ENCODE assay signal across 7 mouse cellular contexts in the genomic region with DNA sequence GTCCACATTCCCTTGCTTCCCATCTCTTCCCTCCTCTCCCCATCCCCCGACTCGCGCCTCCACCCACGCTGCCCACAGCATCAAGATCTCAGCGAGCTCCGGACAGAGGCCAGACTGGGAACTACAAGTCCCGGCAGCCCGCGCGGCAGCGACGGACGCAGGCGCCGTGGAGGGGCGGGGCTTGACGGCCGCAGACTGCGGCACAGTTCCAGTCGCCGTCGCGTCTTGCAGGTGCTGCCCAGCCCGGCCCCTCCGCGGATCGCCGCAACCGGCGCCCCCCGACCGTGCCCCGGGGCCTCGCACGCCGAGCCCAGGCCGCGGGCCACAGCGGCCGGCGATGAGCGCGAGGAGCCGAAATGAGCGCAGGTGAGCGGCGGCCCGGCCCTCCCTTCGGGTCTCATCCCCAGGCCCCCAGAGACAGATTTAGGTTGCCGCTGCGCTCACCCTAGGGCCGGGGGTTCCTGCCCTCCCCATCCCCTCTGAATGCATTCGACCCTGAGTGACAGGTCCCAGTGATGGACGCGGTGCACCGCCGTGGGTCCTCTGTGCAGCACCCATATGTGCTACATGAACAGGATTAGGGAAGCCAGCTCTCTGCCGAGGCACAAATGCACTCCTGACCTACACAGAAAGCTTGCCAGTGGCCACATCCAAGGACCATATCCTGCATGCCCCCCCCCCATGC. TPM values are rescaled to one million over a fixed set of nuclear protein-coding genes. Genes with fewer than 3 reads are reported as not detected.
DNase-seq lines count a peak whose midpoint lies in the region; ATAC-seq and TF ChIP-seq lines count a peak whose summit lies in the region.

Gene Atp13a2, plus strand, starts transcription at position 163 of the 685 bp plus-strand sequence.

- ATAC-seq in intestine, postnatal 0 days, result peak; percentile 66
- ATAC-seq in midbrain, embryonic 12.5 days (ENCODE audit: low FRiP score, low read depth), result peak; percentile 94

- intact Hi-C loops in left cerebral cortex, postnatal 4 days (cut with DNase I), result no loop called here

- peak within 1 kb of the TSS; percentile 95 for H3K4me2 ChIP-seq in intestine, postnatal 0 days (replicated peaks; ENCODE audit: low read depth)
- peak within 1 kb of the TSS; percentile 59 for H3K4me2 ChIP-seq in midbrain, embryonic 12.5 days (replicated peaks)

- H3K27ac ChIP-seq in intestine, postnatal 0 days (ENCODE audit: low read depth, low read length), result peak within 1 kb of the TSS; percentile 41; the same call in 1 of the 2 replicates
- peak within 1 kb of the TSS; percentile 62 for H3K27ac ChIP-seq in midbrain, embryonic 12.5 days (replicated peaks)
- no peak within 1 kb of the TSS for H3K27ac ChIP-seq in small intestine, adult 2 months (ENCODE audit: insufficient read depth, low read depth, low read length)

- H3K36me3 ChIP-seq in intestine, postnatal 0 days (ENCODE audit: control insufficient read depth, insufficient read depth), result peaks cover 7% of the 10 kb centered on the region; the same call in 1 of the 2 replicates
- H3K36me3 ChIP-seq in midbrain, embryonic 12.5 days, result peaks cover 2% of the 10 kb centered on the region; the same call in 1 of the 2 replicates
- no peaks in the 10 kb centered on the region for H3K36me3 ChIP-seq in small intestine, adult 2 months (ENCODE audit: control insufficient read depth, insufficient read depth, low read length)

- H3K4me3 ChIP-seq in intestine, postnatal 0 days (ENCODE audit: low read depth, low read length), result peak within 1 kb of the TSS; percentile 86
- peak within 1 kb of the TSS; percentile 69 for H3K4me3 ChIP-seq in midbrain, embryonic 12.5 days
- H3K4me3 ChIP-seq in small intestine, adult 2 months (ENCODE audit: low read depth, low read length), result peak within 1 kb of the TSS; percentile 80

- TF ChIP-seq POLR2A in small intestine, adult 2 months (IDR thresholded peaks at IDR 0.05; ENCODE audit: low read depth, low read length), result peak; percentile 12; the same call in 1 of the 2 replicates

- 1% methylated on average over 58 of the region's 58 CpGs for WGBS in intestine, postnatal 0 days
- WGBS in midbrain, embryonic 12.5 days, result under 1% methylated on average over 55 of the region's 58 CpGs
- WGBS in small intestine, adult 2 months, result under 1% methylated on average over 58 of the region's 58 CpGs

- no peaks in the 10 kb centered on the region for H3K9me3 ChIP-seq in intestine, postnatal 0 days (ENCODE audit: control insufficient read depth)
- H3K9me3 ChIP-seq in midbrain, embryonic 12.5 days, result no peaks in the 10 kb centered on the region

- TF ChIP-seq CTCF in intestine, postnatal 0 days (IDR thresholded peaks at IDR 0.05; ENCODE audit: low read depth), result peak; percentile 1; the same call in 1 of the 2 replicates
- TF ChIP-seq CTCF in small intestine, adult 2 months (IDR thresholded peaks at IDR 0.05; ENCODE audit: extremely low read depth, insufficient read length, insufficient replicate concordance, low read depth, low read length), result peak; percentile 18; the same call in 1 of the 2 replicates

- H3K4me1 ChIP-seq in intestine, postnatal 0 days (replicated peaks; ENCODE audit: control insufficient read depth, insufficient read depth, low read length), result peaks cover 4% of the 10 kb centered on the region; the same call in 1 of the 2 replicates
- peaks cover 38% of the 10 kb centered on the region for H3K4me1 ChIP-seq in midbrain, embryonic 12.5 days
- H3K4me1 ChIP-seq in small intestine, adult 2 months (ENCODE audit: control insufficient read depth, insufficient read depth, insufficient read length, low read length), result peaks cover 14% of the 10 kb centered on the region

- H3K27me3 ChIP-seq in intestine, postnatal 0 days (replicated peaks; ENCODE audit: control insufficient read depth, insufficient read depth, low read length), result no peaks in the 10 kb centered on the region
- H3K27me3 ChIP-seq in midbrain, embryonic 12.5 days, result 0 out of 2 replicates have a peak, but pooled peaks cover 8% of the 10 kb centered on the region
- H3K27me3 ChIP-seq in small intestine, adult 2 months (ENCODE audit: control insufficient read depth, insufficient read depth, low read length), result no peaks in the 10 kb centered on the region

- peak within 1 kb of the TSS; percentile 85 for H3K9ac ChIP-seq in intestine, postnatal 0 days (ENCODE audit: low read depth, low read length)
- peak within 1 kb of the TSS; percentile 77 for H3K9ac ChIP-seq in midbrain, embryonic 12.5 days (replicated peaks)

- DNase-seq in adrenal gland, adult 8-10 months, result peak; percentile 84
- peak; percentile 86 for DNase-seq in embryo, embryonic 9.5 days (ENCODE audit: extremely low spot score)
- no peak for DNase-seq in gonadal fat pad, adult 2 months (ENCODE audit: low read depth)
- DNase-seq in left cerebral cortex, postnatal 4 days, result peak; percentile 93

RNA-seq across cellular contexts. Expression of gene Atp13a2, which starts in this region (rescaled TPM):
- total RNA-seq in adrenal gland, adult 8-10 months (2022), result 10 to 100 TPM; 40.4 to 56.6 (median 46.2) TPM
- polyA plus RNA-seq in gonadal fat pad, adult 2 months (2012; rRNA removed), result 70.8 and 80.3 TPM in 2 replicates
- 10.9 and 11.7 TPM in 2 replicates for polyA plus RNA-seq in intestine, postnatal 0 days (2015; fragmentation: Nextera tagmentation; extraction: Ambion mirVana)
- 100 to 1,000 TPM; 237 to 241 TPM for total RNA-seq in left cerebral cortex, postnatal 4 days (2021)
- polyA plus RNA-seq in midbrain, embryonic 12.5 days (2016; fragmentation: Nextera tagmentation; extraction: Ambion mirVana), result 93.4 and 97.2 TPM in 2 replicates
- 63.0 and 76.6 TPM in 2 replicates for polyA plus RNA-seq in small intestine, adult 2 months (2012; rRNA removed)

Comparison
In these comparisons a context has a peak if more than half of its experiments do, and no peak if none do; other contexts are left out.
1. RNA of gene Atp13a2 (total RNA-seq): 237 to 241 TPM in left cerebral cortex, postnatal 4 days; 40.4 to 56.6 TPM in adrenal gland, adult 8-10 months; every median in the first group is over 4 times any median in the second.
2. Peak in every context shown above with its lines, with median percentiles within 50 percentile points of each other: H3K4me3 ChIP-seq.